Mouse (Mus musculus) olfactory bulb, adult 2 months (tissue): Measurements from ENCODE around the gene Vav3.

Source experiments
- CTCF ChIP-seq: fragments of 200-500 bp; IDR thresholded peaks from 2 replicates; pipeline ENCODE4 v1.5.1; 2012; ENCODE audit warnings: low read depth, mild to moderate bottlenecking, low read length, moderate library complexity; ENCODE audit not compliant: insufficient read depth
- POLR2A ChIP-seq: fragments of 200-500 bp; IDR thresholded peaks from 2 replicates; pipeline ENCODE4 v1.6.1; 2012; ENCODE audit warnings: mild to moderate bottlenecking, low read depth, low read length, moderate library complexity; ENCODE audit not compliant: insufficient read depth

- TF ChIP-seq POLR2A (no peak), CTCF (no peak)
These were observed 13.3 kb upstream of the Vav3 start for GRCm38 (mm10) chr3:109327128-109327527.
